Mouse (Mus musculus) thymus, postnatal 36 days (tissue): ENCODE results near the gene Raet1e.
"Not testable (repeated sequence)": the region's sequence is repeated elsewhere in the genome, so short reads cannot be mapped to it uniquely, and the experiment has no call there.

Experiments used
- DNase-seq, 2 experiments: peaks; one replicate each; pipeline ENCODE4 v3.0.0; 2022; ENCODE audit warnings: mixed read lengths in 2 of 2

Raet1e gene

GRCm38 (mm10) chr10:22362466-22362865, 204.1 kb downstream of the Raet1e start:
- DNase-seq, result not testable (repeated sequence)

- DNase-seq, result not testable (repeated sequence)
These were observed 206.5 kb downstream of the Raet1e start for GRCm38 (mm10) chr10:22364915-22365314.

GRCm38 (mm10) chr10:22381226-22381625, 222.9 kb downstream of the Raet1e start:
- not testable (repeated sequence) for DNase-seq

GRCm38 (mm10) chr10:22390146-22390545, 231.8 kb downstream of the Raet1e start:
- DNase-seq, result not testable (repeated sequence)

- DNase-seq, result not testable (repeated sequence)
These were observed 233.2 kb downstream of the Raet1e start for GRCm38 (mm10) chr10:22391616-22392015.

- DNase-seq, result not testable (repeated sequence)
These were observed 234.9 kb downstream of the Raet1e start for GRCm38 (mm10) chr10:22393028-22393824.

GRCm38 (mm10) chr10:22396680-22397079, 238.3 kb downstream of the Raet1e start:
- DNase-seq, result not testable (repeated sequence)

GRCm38 (mm10) chr10:22402225-22402917, 244.0 kb downstream of the Raet1e start:
- DNase-seq, result peak; percentile 12 to 17

- DNase-seq, result peak; percentile 4 to 14
These were observed 255.5 kb downstream of the Raet1e start for GRCm38 (mm10) chr10:22413702-22414494.
